ENCODE assay signal across 10 mouse cellular contexts in genomic region chr11:74557456-74558230, GRCm38 (mm10). TPM values are rescaled to one million over a fixed set of nuclear protein-coding genes. Genes with fewer than 3 reads are reported as not detected.
DNase-seq lines count a peak whose midpoint lies in the region; ATAC-seq and TF ChIP-seq lines count a peak whose summit lies in the region.
"Had no signal": no experiment of that assay in that cellular context is flagged by ENCODE, and none has a peak within 500 bp of the region (broad histone marks: within the 10 kb centered on the region; RNA-seq: fewer than 3 reads in every experiment).

No protein-coding gene starts in this region.

- no peaks in the 10 kb centered on the region for H3K27me3 ChIP-seq in stomach, embryonic 15.5 days (replicated peaks)
- H3K27me3 ChIP-seq in stomach, postnatal 0 days (ENCODE audit: control insufficient read depth, insufficient read depth, low read length), result no peaks in the 10 kb centered on the region
- H3K27me3 ChIP-seq in stomach, embryonic 16.5 days (ENCODE audit: control insufficient read depth, insufficient read depth, low read length), result no peaks in the 10 kb centered on the region
- H3K27me3 ChIP-seq: neural tube, embryonic 12.5 days had no signal

- no peak overlapping the region for H3K9ac ChIP-seq in stomach, embryonic 15.5 days
- no peak overlapping the region for H3K9ac ChIP-seq in stomach, postnatal 0 days (ENCODE audit: low read length)
- peak overlapping the region; percentile 20; the same call in 1 of the 2 replicates for H3K9ac ChIP-seq in stomach, embryonic 16.5 days (ENCODE audit: low read length)
- H3K9ac ChIP-seq: neural tube, embryonic 12.5 days had no signal

- no peak overlapping the region for H3K4me3 ChIP-seq in stomach, embryonic 15.5 days (replicated peaks)
- H3K4me3 ChIP-seq in stomach, postnatal 0 days (ENCODE audit: low read depth, low read length), result no peak overlapping the region
- no peak overlapping the region for H3K4me3 ChIP-seq in stomach, embryonic 16.5 days (replicated peaks; ENCODE audit: low read length)
- H3K4me3 ChIP-seq: neural tube, embryonic 12.5 days had no signal

- peak; percentile 49 to 60 for DNase-seq in heart, postnatal 10 days
- no peak for DNase-seq in heart, postnatal 25 days (ENCODE audit: low spot score)
- no peak for DNase-seq in stomach, postnatal 0 days (ENCODE audit: low spot score)
- DNase-seq in kidney, postnatal 14 days, result peak; percentile 51
- no peak for DNase-seq in layer of hippocampus, postnatal 36 days
- DNase-seq in embryo, embryonic 10.5 days (ENCODE audit: low spot score), result no peak
- DNase-seq: thymus, postnatal 25 days had no signal

- H3K9me3 ChIP-seq in stomach, embryonic 15.5 days, result no peaks in the 10 kb centered on the region
- H3K9me3 ChIP-seq in stomach, postnatal 0 days (ENCODE audit: control insufficient read depth, low read length), result no peaks in the 10 kb centered on the region
- H3K9me3 ChIP-seq in stomach, embryonic 16.5 days (replicated peaks; ENCODE audit: control insufficient read depth, low read length), result no peaks in the 10 kb centered on the region
- H3K9me3 ChIP-seq: neural tube, embryonic 12.5 days had no signal

- WGBS in stomach, embryonic 15.5 days, result 54% methylated on average over 11 of the region's 11 CpGs
- 45% methylated on average over 11 of the region's 11 CpGs for WGBS in stomach, postnatal 0 days
- 50% methylated on average over 11 of the region's 11 CpGs for WGBS in stomach, embryonic 16.5 days

- no peak overlapping the region for H3K4me2 ChIP-seq in stomach, embryonic 15.5 days
- H3K4me2 ChIP-seq in stomach, postnatal 0 days (replicated peaks; ENCODE audit: low read depth), result no peak overlapping the region
- no peak overlapping the region for H3K4me2 ChIP-seq in stomach, embryonic 16.5 days (ENCODE audit: low read depth, low read length)
- H3K4me2 ChIP-seq: neural tube, embryonic 12.5 days had no signal

- no peak overlapping the region for H3K27ac ChIP-seq in stomach, embryonic 15.5 days
- H3K27ac ChIP-seq in stomach, postnatal 0 days (replicated peaks), result no peak overlapping the region
- H3K27ac ChIP-seq in stomach, embryonic 16.5 days (ENCODE audit: low read length), result no peak overlapping the region
- H3K27ac ChIP-seq: neural tube, embryonic 12.5 days had no signal

- peaks cover 29% of the 10 kb centered on the region for H3K4me1 ChIP-seq in stomach, embryonic 15.5 days
- no peaks in the 10 kb centered on the region; the same call in 1 of the 2 replicates for H3K4me1 ChIP-seq in stomach, postnatal 0 days (replicated peaks; ENCODE audit: control insufficient read depth, insufficient read depth)
- peaks cover 9% of the 10 kb centered on the region; the same call in 1 of the 2 replicates for H3K4me1 ChIP-seq in stomach, embryonic 16.5 days (ENCODE audit: control insufficient read depth, insufficient read depth, low read length)

- H3K36me3 ChIP-seq in stomach, embryonic 15.5 days, result no peaks in the 10 kb centered on the region
- H3K36me3 ChIP-seq in stomach, postnatal 0 days (ENCODE audit: control insufficient read depth, insufficient read depth, low read length), result no peaks in the 10 kb centered on the region
- H3K36me3 ChIP-seq in stomach, embryonic 16.5 days (ENCODE audit: control insufficient read depth, insufficient read depth, low read length), result no peaks in the 10 kb centered on the region
- H3K36me3 ChIP-seq: neural tube, embryonic 12.5 days had no signal

- intact Hi-C loops in heart, postnatal 10 days (cut with DNase I), result no loop called here
- intact Hi-C loops in heart, postnatal 25 days (cut with DNase I), result no loop called here

- TF ChIP-seq CTCF in stomach, postnatal 0 days (IDR thresholded peaks at IDR 0.05; ENCODE audit: low read depth), result no peak

- no peak for TF ChIP-seq EP300 in stomach, postnatal 0 days (optimal IDR thresholded peaks at IDR 0.05)

- ATAC-seq in stomach, embryonic 15.5 days (ENCODE audit: insufficient read depth, low FRiP score, low read depth), result 0 out of 2 replicates have a peak, but pooled peaks have one; percentile 16
- ATAC-seq in stomach, postnatal 0 days (ENCODE audit: low FRiP score, low TSS enrichment), result no peak
- no peak for ATAC-seq in stomach, embryonic 16.5 days (ENCODE audit: insufficient read depth, low FRiP score)

RNA-seq across cellular contexts. Expression of gene Rap1gap2, which starts 53.1 kb away (rescaled TPM):
- total RNA-seq in heart, postnatal 10 days (2021), result 10 to 100 TPM; 62.1 to 64.6 TPM
- 10 to 100 TPM; 85.8 to 86.8 TPM for total RNA-seq in heart, postnatal 25 days (2021)
- polyA plus RNA-seq in stomach, embryonic 15.5 days (2015; fragmentation: Nextera tagmentation; extraction: Ambion mirVana), result 13.1 and 21.2 TPM in 2 replicates
- 7.6 and 8.2 TPM in 2 replicates for polyA plus RNA-seq in stomach, postnatal 0 days (2015; fragmentation: Nextera tagmentation; extraction: Ambion mirVana)
- polyA plus RNA-seq in stomach, embryonic 16.5 days (2015; fragmentation: Nextera tagmentation; extraction: Ambion mirVana), result 10.9 and 11.8 TPM in 2 replicates
- 100 to 1,000 TPM; 135 to 137 TPM for total RNA-seq in layer of hippocampus, postnatal 36 days (2021)

Comparison
In these comparisons a context has a peak if more than half of its experiments do, and no peak if none do; other contexts are left out.
1. DNase-seq: peak in heart, postnatal 10 days (2 of 2) and kidney, postnatal 14 days (single experiment); none in heart, postnatal 25 days (single experiment), stomach, postnatal 0 days (single experiment), layer of hippocampus, postnatal 36 days (0 of 2) and embryo, embryonic 10.5 days (single experiment).